Mouse (Mus musculus) liver, adult 2 months (tissue): ENCODE measurements at regions not wholly inside any gene's neighbourhood (a gene's known extent, or its start where the extent isn't known, plus 50 kb on each side); places are given as distances from the start of the nearest gene placed in this dataset.

Experiments used
- CTCF ChIP-seq: fragments of 200-500 bp; IDR thresholded peaks from 2 replicates; pipeline ENCODE4 v1.5.1; 2011; ENCODE audit warnings: low read depth, low read length, control low read depth
- POLR2A ChIP-seq: fragments of 200-500 bp; IDR thresholded peaks from 2 replicates; pipeline ENCODE4 v1.6.1; 2011; ENCODE audit warnings: low read length, control low read depth; ENCODE audit not compliant: insufficient read depth; ENCODE audit errors: extremely low read depth

DNA sequence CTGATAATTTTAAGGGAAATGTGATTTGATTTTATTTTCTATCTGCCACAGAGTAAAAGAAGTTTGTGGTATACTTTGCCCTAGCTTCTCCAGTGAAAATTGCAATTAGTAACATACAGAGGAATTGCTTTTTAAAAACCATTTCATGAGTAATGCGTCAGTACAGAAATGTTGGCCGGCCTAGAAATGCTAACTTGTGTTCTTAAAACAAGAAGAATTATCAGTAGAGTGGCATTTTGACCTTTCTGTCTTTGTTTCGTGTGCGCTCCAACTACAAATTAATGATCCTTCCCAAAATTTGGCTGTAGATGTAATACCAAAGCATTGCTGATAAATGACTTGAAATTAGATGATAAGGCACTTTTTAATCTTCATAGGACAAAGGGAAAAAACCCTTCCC, 99.7 kb upstream of the Paip1 start:
- TF ChIP-seq POLR2A (no peak), CTCF (no peak)
